Mouse (Mus musculus): ENCODE data around the gene Ier2.
"Not testable (repeated sequence)": the region's sequence is repeated elsewhere in the genome, so short reads cannot be mapped to it uniquely, and the experiment has no call there.

The Ier2 gene

DNA sequence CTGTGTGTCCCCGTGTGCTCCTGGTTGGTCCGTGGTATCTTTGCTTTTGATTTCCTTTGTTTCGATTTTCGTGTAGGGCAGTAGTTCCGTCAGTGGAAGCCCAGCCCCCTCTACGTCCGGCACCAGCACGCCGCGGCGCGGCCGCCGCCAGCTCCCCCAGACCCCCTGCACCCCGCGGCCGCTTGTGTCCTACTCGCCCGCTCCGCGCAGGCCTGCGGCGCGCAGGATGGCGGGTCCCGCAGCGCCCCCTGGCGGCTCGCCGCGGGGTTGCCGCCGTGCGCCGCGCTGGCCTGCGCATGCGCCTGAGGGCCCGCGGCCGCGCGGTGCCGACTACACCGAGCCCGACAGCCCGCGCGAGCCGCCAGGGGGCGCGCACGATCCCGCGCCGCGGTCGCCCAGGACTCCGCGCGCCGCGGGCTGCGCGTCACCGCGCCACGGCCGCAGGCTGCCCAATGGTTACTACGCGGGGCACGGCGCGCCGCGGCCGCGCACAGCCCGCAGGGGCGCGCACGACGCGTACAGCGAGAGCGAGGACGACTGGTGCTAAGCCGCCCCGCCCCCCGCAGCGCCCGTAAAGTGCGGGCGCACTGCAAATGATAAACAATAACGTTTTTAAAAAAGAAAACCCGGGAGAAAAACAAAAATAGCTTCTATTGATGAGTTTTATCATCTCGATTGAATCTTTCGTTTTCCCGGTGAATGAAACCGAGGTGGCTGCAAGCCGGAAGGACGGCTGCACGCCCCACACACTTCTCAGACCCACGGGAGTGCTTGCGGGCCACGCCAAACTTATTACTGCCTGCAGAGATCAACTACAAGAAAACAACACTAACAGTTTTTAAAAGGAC lies 23.3 kb downstream of the Ier2 start:
- DNase-seq (ENCODE audit: low spot score), result peak; percentile 92

DNA sequence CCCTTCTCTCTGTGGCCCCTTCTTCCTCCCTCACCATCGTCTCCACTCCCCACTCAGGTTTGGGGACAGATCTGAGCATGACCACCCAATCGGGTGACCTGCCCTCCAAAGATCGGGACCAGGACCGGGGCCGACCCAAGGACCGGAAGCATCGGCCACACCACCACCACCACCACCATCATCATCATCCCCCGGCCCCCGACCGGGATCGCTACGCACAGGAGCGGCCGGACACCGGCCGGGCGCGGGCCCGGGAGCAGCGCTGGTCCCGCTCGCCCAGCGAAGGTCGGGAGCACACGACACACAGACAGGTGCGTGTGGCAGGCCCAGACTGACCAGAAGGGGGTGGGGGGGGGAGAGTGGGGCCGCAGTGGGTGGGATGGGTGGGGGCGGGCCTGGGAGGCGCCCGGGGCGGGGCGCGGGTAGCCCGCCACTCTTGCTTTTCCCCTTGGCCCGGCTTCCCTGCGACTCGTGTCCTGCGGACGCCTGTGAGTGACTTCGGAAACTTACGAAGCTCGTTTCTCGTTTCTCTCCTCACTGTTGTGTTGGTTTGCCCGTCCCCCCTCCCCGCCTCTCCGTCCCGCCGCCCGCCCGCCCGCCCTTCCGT lies 24.0 kb downstream of the Ier2 start:
- no peak for DNase-seq (ENCODE audit: low spot score)

GRCm38 (mm10) chr8:84637946-84638554 lies 24.6 kb downstream of the Ier2 start:
- no peak for DNase-seq (ENCODE audit: low spot score)

DNA sequence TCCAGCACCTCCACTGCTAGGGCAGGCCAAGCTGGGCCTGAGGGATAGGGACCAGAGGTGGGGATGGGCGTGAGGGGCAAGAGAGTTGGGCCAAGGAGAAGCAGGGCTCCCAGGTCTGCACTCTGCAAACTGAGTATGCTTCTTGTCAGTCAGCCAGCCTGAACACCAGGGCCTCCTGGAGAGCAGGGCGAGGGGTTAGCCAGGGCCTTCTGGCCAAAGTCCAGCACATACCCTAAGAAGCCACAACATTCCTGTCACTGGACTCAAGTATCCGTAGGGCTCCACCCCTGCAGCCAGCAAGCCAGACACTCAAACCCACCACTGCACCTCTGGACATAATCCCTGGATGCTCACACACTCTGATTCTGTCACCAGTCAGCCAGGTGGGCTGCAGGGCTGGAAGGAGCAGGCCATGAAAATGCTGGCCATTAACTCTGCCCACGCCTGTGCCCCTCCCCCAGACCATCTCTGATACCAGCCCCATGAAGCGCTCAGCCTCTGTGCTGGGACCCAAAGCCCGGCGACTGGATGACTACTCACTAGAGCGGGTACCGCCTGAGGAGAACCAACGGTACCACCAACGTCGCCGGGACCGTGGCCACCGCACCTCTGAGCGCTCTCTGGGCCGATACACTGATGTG lies 26.5 kb downstream of the Ier2 start:
- DNase-seq (ENCODE audit: low spot score), result no peak

GRCm38 (mm10) chr8:84635397-84636050 lies 27.1 kb downstream of the Ier2 start:
- no peak for DNase-seq (ENCODE audit: low spot score)

DNA sequence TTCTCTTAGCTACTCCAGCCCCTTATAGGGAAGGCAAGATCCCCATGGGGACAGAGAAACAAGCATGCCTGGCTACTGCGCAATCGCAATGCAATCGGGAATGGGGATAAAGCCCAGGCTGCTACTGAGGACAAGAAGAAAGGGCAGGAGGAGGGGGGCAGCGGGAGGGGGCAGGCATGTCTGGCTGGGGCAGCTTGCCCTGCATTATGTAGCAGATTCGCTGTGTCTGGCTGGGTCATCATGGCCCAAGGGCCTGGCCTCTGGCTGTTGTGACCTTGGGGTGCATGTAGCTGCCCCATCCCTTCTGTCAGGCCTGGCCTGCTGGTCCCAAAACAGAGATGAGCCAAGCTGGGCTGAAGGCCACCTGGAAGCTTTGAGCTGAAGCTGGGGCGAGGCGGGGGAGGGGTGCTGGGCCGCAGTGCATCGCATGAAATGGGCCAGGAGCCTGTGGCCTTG lies 27.8 kb downstream of the Ier2 start:
- peak; percentile 48 for DNase-seq (ENCODE audit: low spot score)

DNA sequence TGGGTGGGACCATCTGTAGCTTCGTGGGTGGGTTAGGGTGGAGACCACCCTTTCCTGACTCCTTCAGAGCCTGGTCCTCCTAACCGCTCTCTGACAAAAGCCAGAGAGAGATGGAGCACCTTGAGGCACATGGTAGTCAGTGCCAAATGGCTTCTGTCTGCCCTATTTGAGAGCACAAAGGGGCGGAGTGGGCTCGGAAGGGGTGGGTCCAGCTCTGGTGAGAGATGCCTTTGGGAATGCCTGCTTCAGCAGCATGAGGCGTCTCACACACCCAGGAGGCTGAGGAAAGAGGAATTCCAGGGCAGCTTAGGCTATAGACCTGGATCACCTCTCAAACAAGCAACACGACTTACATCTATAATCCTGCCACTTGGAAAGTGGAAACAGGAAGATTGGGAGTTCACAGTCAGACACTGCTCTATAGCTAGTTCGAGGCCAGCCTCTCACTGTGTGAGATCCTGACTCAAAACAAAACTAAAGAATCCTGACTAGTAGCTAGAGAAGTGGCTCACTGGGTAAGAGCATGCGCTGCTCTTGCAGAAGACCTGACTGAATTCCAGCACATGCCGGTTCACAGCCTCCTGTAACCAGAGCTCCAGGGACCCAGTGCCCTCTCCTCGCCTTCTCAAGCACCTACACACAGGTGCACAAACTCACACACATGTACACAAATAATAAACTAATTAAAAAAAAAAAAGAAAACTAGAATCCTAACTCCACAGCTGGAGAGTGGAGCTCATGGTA lies 28.6 kb downstream of the Ier2 start:
- DNase-seq (ENCODE audit: low spot score), result no peak

GRCm38 (mm10) chr8:84631813-84632212 lies 30.8 kb downstream of the Ier2 start:
- no peak for DNase-seq (ENCODE audit: low spot score)

GRCm38 (mm10) chr8:84630145-84630544 lies 32.5 kb downstream of the Ier2 start:
- DNase-seq (ENCODE audit: low spot score), result no peak

DNA sequence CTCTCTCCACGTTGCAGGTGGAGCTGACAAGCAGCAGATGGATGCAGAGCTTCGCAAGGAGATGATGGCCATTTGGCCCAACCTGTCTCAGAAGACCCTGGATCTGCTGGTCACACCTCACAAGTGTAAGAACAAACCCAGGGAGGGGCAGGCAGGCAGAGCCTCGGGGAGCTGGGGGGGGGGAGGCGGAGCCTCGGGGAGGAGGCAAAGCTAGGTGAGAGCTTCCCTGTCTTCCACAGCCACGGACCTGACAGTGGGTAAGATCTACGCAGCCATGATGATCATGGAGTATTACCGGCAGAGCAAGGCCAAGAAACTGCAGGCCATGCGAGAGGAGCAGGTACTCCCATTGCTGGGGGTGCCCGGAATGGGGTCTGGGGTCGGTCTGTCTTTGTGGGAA lies 33.1 kb downstream of the Ier2 start:
- no peak for DNase-seq (ENCODE audit: low spot score)

DNA sequence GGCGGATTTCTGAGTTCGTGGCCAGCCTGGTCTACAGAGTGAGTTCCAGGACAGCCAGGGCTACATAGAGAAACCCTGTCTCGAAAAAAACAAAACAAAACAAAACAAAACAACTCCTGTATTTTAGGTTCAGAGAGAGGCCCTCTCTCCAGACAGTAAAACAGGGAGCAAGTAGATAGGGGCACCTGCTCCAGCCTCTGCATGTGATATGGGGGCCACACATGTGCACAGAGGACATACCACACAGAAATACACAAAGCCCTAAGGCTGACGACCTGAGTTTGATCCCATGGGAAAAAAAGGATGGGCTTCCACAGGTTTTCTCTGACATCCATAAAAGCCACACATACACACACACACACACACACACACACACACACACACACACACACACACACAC lies 39.2 kb downstream of the Ier2 start:
- not testable (repeated sequence) for DNase-seq (ENCODE audit: low spot score)

DNA sequence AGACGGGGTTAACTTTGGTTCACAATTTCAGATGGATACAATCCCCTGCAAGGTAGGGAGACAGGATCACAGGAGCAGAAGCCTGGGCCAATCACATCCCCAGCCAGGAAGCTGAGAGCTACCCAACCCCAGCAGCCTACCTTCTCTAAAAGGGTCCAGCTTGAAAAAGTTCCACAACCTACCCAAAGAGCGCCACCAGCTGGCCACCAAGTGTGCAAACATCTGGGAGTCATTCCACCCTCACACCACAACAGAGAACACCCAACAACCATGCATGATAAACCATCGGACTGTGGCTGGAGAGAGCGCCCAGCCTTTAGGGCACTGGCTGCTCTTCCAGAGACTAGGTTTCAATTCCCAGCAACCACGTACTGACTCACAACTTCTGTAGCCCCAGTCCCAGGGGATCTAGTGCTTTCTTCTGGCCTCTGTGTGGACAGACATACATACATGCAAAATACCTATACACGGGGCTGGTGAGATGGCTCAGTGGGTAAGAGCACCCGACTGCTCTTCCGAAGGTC lies 41.5 kb downstream of the Ier2 start:
- DNase-seq (ENCODE audit: low spot score), result no peak

DNA sequence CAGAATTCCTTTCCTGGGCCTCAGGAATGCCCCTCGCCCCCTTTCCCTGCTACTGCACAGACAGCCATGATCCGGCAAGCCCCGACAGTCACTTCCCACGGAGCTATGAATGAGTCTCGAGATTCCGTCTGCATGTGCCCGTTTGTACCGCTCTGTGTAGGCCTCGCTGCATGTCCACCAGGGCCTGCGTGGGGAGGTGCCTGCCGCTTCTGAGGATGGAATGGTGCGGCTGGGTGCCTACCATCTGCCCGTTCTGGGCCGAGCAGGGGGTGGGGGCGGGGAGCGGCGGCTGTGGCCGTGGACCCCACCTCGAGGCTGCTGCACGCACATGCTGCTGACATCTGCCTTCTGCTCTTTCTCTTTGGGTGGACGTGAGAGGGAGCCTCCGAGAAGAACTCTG lies 45.6 kb downstream of the Ier2 start:
- no peak for DNase-seq (ENCODE audit: low spot score)

DNA sequence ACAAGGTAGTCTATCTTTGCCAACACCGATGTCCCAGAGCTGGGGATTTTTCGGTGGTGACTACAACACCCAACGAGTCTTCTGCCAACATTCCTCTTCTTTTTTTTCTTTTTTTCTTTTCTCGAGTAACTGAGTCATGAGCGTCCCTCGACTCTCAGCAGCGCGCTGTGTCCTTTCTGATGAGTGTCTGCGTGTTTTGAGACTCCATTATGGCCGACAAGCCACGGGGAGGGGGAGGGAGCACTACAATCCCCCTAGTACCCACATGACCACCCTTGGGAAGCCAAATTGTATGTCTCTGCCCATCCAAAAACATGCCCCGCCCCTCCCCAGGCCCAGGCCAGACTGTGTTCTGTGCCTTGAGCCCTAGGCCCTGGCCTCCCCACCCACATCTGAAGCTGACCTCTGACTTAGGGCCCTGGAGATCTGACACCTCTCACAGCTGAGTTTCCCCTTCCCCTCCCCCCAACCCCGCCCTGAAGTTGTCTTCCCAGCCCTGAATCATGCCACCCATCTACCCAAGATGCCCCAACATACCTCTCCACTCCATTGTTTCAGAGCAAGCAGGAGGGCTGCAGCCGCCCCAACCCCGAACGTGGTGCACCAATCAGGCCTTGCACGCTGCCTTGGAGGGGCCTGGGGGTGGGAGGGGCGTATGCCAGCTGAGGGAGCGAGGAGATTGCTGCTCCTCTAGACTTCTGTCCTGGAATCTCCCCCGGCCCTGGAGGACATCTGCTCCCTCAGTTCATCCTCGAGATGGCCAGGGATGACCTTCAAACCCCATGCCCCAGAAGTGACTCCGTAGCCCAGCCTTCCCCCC lies 46.8 kb downstream of the Ier2 start:
- DNase-seq (ENCODE audit: low spot score), result no peak

DNA sequence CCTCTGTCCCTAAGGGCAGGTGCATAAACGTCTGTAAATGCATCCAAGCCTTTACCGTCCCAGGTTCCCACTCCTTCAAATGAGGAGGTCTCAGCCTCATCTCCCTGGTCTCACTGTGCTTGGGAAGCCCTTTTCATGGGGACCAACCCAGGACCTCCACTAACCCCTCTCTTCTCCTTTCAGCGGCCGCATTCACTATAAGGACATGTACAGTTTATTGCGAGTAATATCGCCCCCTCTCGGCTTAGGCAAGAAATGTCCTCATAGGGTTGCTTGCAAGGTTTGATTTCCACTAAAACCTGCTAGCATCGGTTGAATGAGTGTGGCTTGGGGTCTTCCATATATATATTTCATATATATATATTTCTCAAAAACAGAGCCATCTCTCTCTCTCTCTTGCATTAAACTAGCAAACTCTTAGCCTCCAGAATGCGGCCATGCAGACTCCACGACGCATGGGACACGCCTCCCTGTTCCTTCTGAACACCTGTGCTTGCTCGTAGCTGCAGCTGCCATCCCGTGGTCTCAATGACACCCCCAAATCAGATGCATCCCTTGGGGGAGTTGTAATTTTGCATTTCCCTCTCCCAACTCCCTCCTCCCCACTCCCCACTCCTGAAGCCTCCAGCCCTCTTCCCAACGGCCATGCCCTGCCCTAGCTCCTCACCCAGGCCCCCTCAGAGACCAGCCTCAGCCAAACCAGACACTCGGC lies 48.0 kb downstream of the Ier2 start:
- no peak for DNase-seq (ENCODE audit: low spot score)

Data from testis, postnatal 14 days (tissue).